Mouse (Mus musculus) inflammation-experienced regulatory T-cells, adult 6 months (primary cell): ENCODE results near the gene Peli1. TPM values are rescaled to one million over a fixed set of nuclear protein-coding genes. Genes with fewer than 3 reads are reported as not detected.

ENCODE experiments used
- polyA plus RNA-seq, 3 experiments: library from polyadenylated mRNA; unstranded; fragments of 100-300 nt; shearing (Covaris generic); gene quantifications; one replicate each; pipeline ENCODE4 v1.2.1; 2017

The Peli1 gene
- polyA plus RNA-seq, 3 experiments from 2014 or later = 41.6 to 97.7 (median 96.1) TPM

Other genes starting within 250 kb of the Peli1 start
- 10 to 100 TPM; 79.9 to 99.7 (median 94.7) TPM for gene Vps54, start 148.0 kb downstream of the Peli1 start, polyA plus RNA-seq